Mouse (Mus musculus) left cerebral cortex, postnatal 4 days (tissue): ENCODE data around the gene Cdc14a. TPM values are rescaled to one million over a fixed set of nuclear protein-coding genes. Genes with fewer than 3 reads are reported as not detected.

Experiments
- DNase-seq: peaks from one replicate; pipeline ENCODE4 v3.0.0-alpha.2; 2022
- intact Hi-C: fragments of 180-260 bp; cut with DNase I; formaldehyde crosslinking; loops from one replicate; pipeline ENCODE4 v1.15.1; 2025
- total RNA-seq, 2 experiments: library from RNA; stranded (reverse); gene quantifications; 2 replicates each; pipeline ENCODE4 v1.2.3; 2021

Cdc14a gene
- total RNA-seq, 2 experiments from 2014 or later = 3.6 to 4.9 TPM

- intact Hi-C loops = no loop called here
- no peak for DNase-seq
Observed at GRCm38 (mm10) chr3:116229336-116229735, 194.5 kb downstream of the Cdc14a start.

- no peak for DNase-seq
- intact Hi-C loops = no loop called here
Observed at GRCm38 (mm10) chr3:116228360-116229245, 195.2 kb downstream of the Cdc14a start.

GRCm38 (mm10) chr3:116227383-116227782 is 196.4 kb downstream of the Cdc14a start:
- no peak for DNase-seq
- intact Hi-C loops = no loop called here

GRCm38 (mm10) chr3:116226915-116227314 is 196.9 kb downstream of the Cdc14a start:
- intact Hi-C loops = no loop called here
- no peak for DNase-seq

Other genes starting within 250 kb of the Cdc14a start
- gene Gpr88, start 170.5 kb downstream of the Cdc14a start, total RNA-seq = 10 to 100 TPM; 27.9 to 31.8 TPM
- 10 to 100 TPM; 67.5 to 71.1 TPM for gene Rtca, start 84.2 kb upstream of the Cdc14a start, total RNA-seq
- 10 to 100 TPM; 13.8 to 16.2 TPM for gene Dbt, start 89.0 kb upstream of the Cdc14a start, total RNA-seq
- gene Lrrc39, start 138.9 kb upstream of the Cdc14a start, total RNA-seq = not detected
- gene Sass6, start 170.9 kb upstream of the Cdc14a start, total RNA-seq = 10 to 100 TPM; 11.5 to 12.3 TPM
- gene Trmt13, start 190.6 kb upstream of the Cdc14a start, total RNA-seq = 10 to 100 TPM; 17.9 to 20.0 TPM
- gene Mfsd14a, start 238.6 kb upstream of the Cdc14a start, total RNA-seq = 10 to 100 TPM; 49.7 to 55.7 TPM